In genomic region chr7:27407816-27408215, GRCm38 (mm10) we compare ENCODE assay signal across 12 mouse cellular contexts. TPM values are rescaled to one million over a fixed set of nuclear protein-coding genes. Genes with fewer than 3 reads are reported as not detected.
DNase-seq lines count a peak whose midpoint lies in the region; ATAC-seq lines count a peak whose summit lies in the region.
"Had no signal": no experiment of that assay in that cellular context is flagged by ENCODE, and none has a peak within 500 bp of the region (broad histone marks: within the 10 kb centered on the region; RNA-seq: fewer than 3 reads in every experiment).

No protein-coding gene starts in this region.

- intact Hi-C loops in heart, postnatal 36 days (cut with DNase I): loop anchor here (2.0 kb wide), 1 partner anchor 119 kb away; no protein-coding TSS in a partner anchor

- H3K4me2 ChIP-seq in heart, embryonic 11.5 days: peak overlapping the region; percentile 91
- H3K4me2 ChIP-seq in neural tube, embryonic 11.5 days (ENCODE audit: low read depth): no peak overlapping the region
- H3K4me2 ChIP-seq in intestine, embryonic 14.5 days (ENCODE audit: low read length): peak overlapping the region; percentile 64; the same call in 1 of the 2 replicates

- H3K27ac ChIP-seq in heart, embryonic 11.5 days (ENCODE audit: low read depth, low read length): no peak overlapping the region
- H3K27ac ChIP-seq in neural tube, embryonic 11.5 days (ENCODE audit: low read depth, low read length): no peak overlapping the region
- H3K27ac ChIP-seq in intestine, embryonic 14.5 days (ENCODE audit: low read depth): no peak overlapping the region

- 0 out of 2 replicates have a peak, but pooled peaks have one; percentile 29 for ATAC-seq in heart, embryonic 11.5 days (replicated peaks; ENCODE audit: insufficient number of reproducible peaks, low FRiP score, low TSS enrichment)
- ATAC-seq in neural tube, embryonic 11.5 days (ENCODE audit: insufficient read depth, low FRiP score, low TSS enrichment): no peak
- no peak for ATAC-seq in intestine, embryonic 14.5 days (replicated peaks; ENCODE audit: low FRiP score, low TSS enrichment, low read depth)
- no peak for ATAC-seq in erythroblast, adult 5-6 weeks (replicated peaks; ENCODE audit: low FRiP score, poor library complexity, severe bottlenecking)
- no peak for ATAC-seq in frontal cortex, adult (ENCODE audit: low TSS enrichment)

- H3K4me1 ChIP-seq in heart, embryonic 11.5 days (ENCODE audit: control insufficient read depth, insufficient read depth, low read length): peaks cover 6% of the 10 kb centered on the region
- H3K4me1 ChIP-seq in neural tube, embryonic 11.5 days (ENCODE audit: control insufficient read depth, insufficient read depth, low read length): no peaks in the 10 kb centered on the region
- peaks cover 7% of the 10 kb centered on the region; the same call in 1 of the 2 replicates for H3K4me1 ChIP-seq in intestine, embryonic 14.5 days (replicated peaks; ENCODE audit: control insufficient read depth, insufficient read depth, low read length)

- H3K4me3 ChIP-seq in heart, embryonic 11.5 days (ENCODE audit: low read depth, low read length): no peak overlapping the region
- no peak overlapping the region for H3K4me3 ChIP-seq in neural tube, embryonic 11.5 days (ENCODE audit: low read depth, low read length)
- H3K4me3 ChIP-seq in intestine, embryonic 14.5 days (ENCODE audit: low read depth, low read length): peak overlapping the region; percentile 39

- DNase-seq in heart, postnatal 36 days: no peak
- peak; percentile 19 for DNase-seq in neural tube, embryonic 11.5 days (ENCODE audit: low spot score)
- DNase-seq in neural tube, embryonic 10.5 days (ENCODE audit: extremely low spot score, low spot score): no peak
- DNase-seq in intestine, embryonic 14.5 days (ENCODE audit: low spot score): no peak
- no peak for DNase-seq in natural killer cell, adult 2 months (ENCODE audit: low spot score in 2 of 2)
- DNase-seq: adrenal gland, postnatal 25 days; heart, postnatal 4 days had no signal

- peaks cover 7% of the 10 kb centered on the region; the same call in 1 of the 2 replicates for H3K9me3 ChIP-seq in heart, embryonic 11.5 days (replicated peaks; ENCODE audit: control insufficient read depth, low read length)
- H3K9me3 ChIP-seq in neural tube, embryonic 11.5 days (ENCODE audit: control insufficient read depth, low read length): no peaks in the 10 kb centered on the region
- peaks cover 18% of the 10 kb centered on the region for H3K9me3 ChIP-seq in intestine, embryonic 14.5 days (ENCODE audit: control insufficient read depth, low read length)

- 42% methylated on average over 8 of the region's 8 CpGs for WGBS in heart, embryonic 11.5 days (ENCODE audit: insufficient replicate concordance)
- WGBS in neural tube, embryonic 11.5 days: 51% methylated on average over 8 of the region's 8 CpGs
- 47% methylated on average over 8 of the region's 8 CpGs for WGBS in intestine, embryonic 14.5 days

- H3K9ac ChIP-seq in heart, embryonic 11.5 days (ENCODE audit: low read depth, low read length): no peak overlapping the region
- no peak overlapping the region for H3K9ac ChIP-seq in neural tube, embryonic 11.5 days (ENCODE audit: low read length)
- no peak overlapping the region for H3K9ac ChIP-seq in intestine, embryonic 14.5 days (ENCODE audit: low read length)

- no peaks in the 10 kb centered on the region for H3K36me3 ChIP-seq in heart, embryonic 11.5 days (ENCODE audit: control insufficient read depth, insufficient read depth, low read length)
- no peaks in the 10 kb centered on the region for H3K36me3 ChIP-seq in neural tube, embryonic 11.5 days (ENCODE audit: control insufficient read depth, insufficient read depth, low read length)
- H3K36me3 ChIP-seq in intestine, embryonic 14.5 days (ENCODE audit: control insufficient read depth, insufficient read depth, low read length): no peaks in the 10 kb centered on the region

- H3K27me3 ChIP-seq in heart, embryonic 11.5 days (ENCODE audit: control insufficient read depth, insufficient read depth, low read length): peaks cover 71% of the 10 kb centered on the region
- peaks cover 68% of the 10 kb centered on the region for H3K27me3 ChIP-seq in neural tube, embryonic 11.5 days (ENCODE audit: control insufficient read depth, insufficient read depth, low read length)
- H3K27me3 ChIP-seq in intestine, embryonic 14.5 days (replicated peaks; ENCODE audit: control insufficient read depth, insufficient read depth, low read length): peaks cover 69% of the 10 kb centered on the region

RNA-seq across cellular contexts. Expression of gene Sptbn4, which starts 39.7 kb away (rescaled TPM):
- polyA plus RNA-seq in heart, embryonic 11.5 days (2014; fragmentation: Nextera tagmentation; extraction: Ambion mirVana): 0.23 and 0.30 TPM in 2 replicates
- total RNA-seq in heart, postnatal 36 days (2021): under 1 TPM; 0.22 to 0.41 TPM
- polyA plus RNA-seq in neural tube, embryonic 11.5 days (2014; fragmentation: Nextera tagmentation; extraction: Ambion mirVana): 0.23 and 0.34 TPM in 2 replicates
- 0.34 and 0.48 TPM in 2 replicates for polyA plus RNA-seq in intestine, embryonic 14.5 days (2014; fragmentation: Nextera tagmentation; extraction: Ambion mirVana)
- 0.42 TPM in 1 of 2 replicates, not detected in the other for total RNA-seq in erythroblast, adult 5-6 weeks (2015; ENCODE audit: low replicate concordance)
- total RNA-seq in erythroblast, adult 5-6 weeks (2017; ENCODE audit: low replicate concordance): 0.17 and 0.28 TPM in 2 replicates
- total RNA-seq: common myeloid progenitor, adult 5-6 weeks had no signal

RNA-seq across cellular contexts. Expression of gene Blvrb, which starts 40.0 kb away (rescaled TPM):
- 106 and 121 TPM in 2 replicates for polyA plus RNA-seq in heart, embryonic 11.5 days (2014; fragmentation: Nextera tagmentation; extraction: Ambion mirVana)
- total RNA-seq in heart, postnatal 36 days (2021): 10 to 100 TPM; 29.9 to 31.8 TPM
- polyA plus RNA-seq in neural tube, embryonic 11.5 days (2014; fragmentation: Nextera tagmentation; extraction: Ambion mirVana): 34.3 and 34.5 TPM in 2 replicates
- polyA plus RNA-seq in intestine, embryonic 14.5 days (2014; fragmentation: Nextera tagmentation; extraction: Ambion mirVana): 52.3 and 54.0 TPM in 2 replicates
- 379 and 403 TPM in 2 replicates for total RNA-seq in erythroblast, adult 5-6 weeks (2015; ENCODE audit: low replicate concordance)
- total RNA-seq in erythroblast, adult 5-6 weeks (2017; ENCODE audit: low replicate concordance): 431 and 604 TPM in 2 replicates

RNA-seq across cellular contexts. Expression of gene Gm20479, which starts 50.6 kb away (rescaled TPM):
- polyA plus RNA-seq in heart, embryonic 11.5 days (2014; fragmentation: Nextera tagmentation; extraction: Ambion mirVana): 1.6 and 2.1 TPM in 2 replicates
- not detected for total RNA-seq in heart, postnatal 36 days (2021)
- not detected in 2 replicates for polyA plus RNA-seq in neural tube, embryonic 11.5 days (2014; fragmentation: Nextera tagmentation; extraction: Ambion mirVana)
- 0.50 and 1.2 TPM in 2 replicates for polyA plus RNA-seq in intestine, embryonic 14.5 days (2014; fragmentation: Nextera tagmentation; extraction: Ambion mirVana)
- not detected in 2 replicates for total RNA-seq in erythroblast, adult 5-6 weeks (2015; ENCODE audit: low replicate concordance)
- total RNA-seq in erythroblast, adult 5-6 weeks (2017; ENCODE audit: low replicate concordance): not detected in 2 replicates
- total RNA-seq: common myeloid progenitor, adult 5-6 weeks; left cerebral cortex, postnatal 14 days had no signal

RNA-seq across cellular contexts. Expression of gene Shkbp1, which starts 52.0 kb away (rescaled TPM):
- polyA plus RNA-seq in heart, embryonic 11.5 days (2014; fragmentation: Nextera tagmentation; extraction: Ambion mirVana): 33.3 and 34.1 TPM in 2 replicates
- 1 to 10 TPM; 6.5 to 7.5 TPM for total RNA-seq in heart, postnatal 36 days (2021)
- polyA plus RNA-seq in neural tube, embryonic 11.5 days (2014; fragmentation: Nextera tagmentation; extraction: Ambion mirVana): 52.8 and 55.2 TPM in 2 replicates
- 39.8 and 40.0 TPM in 2 replicates for polyA plus RNA-seq in intestine, embryonic 14.5 days (2014; fragmentation: Nextera tagmentation; extraction: Ambion mirVana)
- total RNA-seq in erythroblast, adult 5-6 weeks (2015; ENCODE audit: low replicate concordance): 9.0 and 13.3 TPM in 2 replicates
- 3.4 and 10.0 TPM in 2 replicates for total RNA-seq in erythroblast, adult 5-6 weeks (2017; ENCODE audit: low replicate concordance)
